Mouse (Mus musculus) brain, embryonic 14.5 days (tissue): ENCODE results near the gene Gimap4.

ENCODE experiments used
- CTCF ChIP-seq: fragments of 200-500 bp; IDR thresholded peaks from 2 replicates; pipeline ENCODE4 v1.5.1; 2012; ENCODE audit warnings: inconsistent platforms, mild to moderate bottlenecking, moderate library complexity, borderline replicate concordance; ENCODE audit not compliant: insufficient read depth, insufficient read length; ENCODE audit errors: extremely low read depth
- POLR2A ChIP-seq: fragments of 200-500 bp; IDR thresholded peaks from 2 replicates; pipeline ENCODE4 v1.6.1; 2012; ENCODE audit warnings: mild to moderate bottlenecking, inconsistent platforms, borderline replicate concordance; ENCODE audit not compliant: poor library complexity, insufficient read depth, insufficient read length, severe bottlenecking; ENCODE audit errors: extremely low read depth

DNA sequence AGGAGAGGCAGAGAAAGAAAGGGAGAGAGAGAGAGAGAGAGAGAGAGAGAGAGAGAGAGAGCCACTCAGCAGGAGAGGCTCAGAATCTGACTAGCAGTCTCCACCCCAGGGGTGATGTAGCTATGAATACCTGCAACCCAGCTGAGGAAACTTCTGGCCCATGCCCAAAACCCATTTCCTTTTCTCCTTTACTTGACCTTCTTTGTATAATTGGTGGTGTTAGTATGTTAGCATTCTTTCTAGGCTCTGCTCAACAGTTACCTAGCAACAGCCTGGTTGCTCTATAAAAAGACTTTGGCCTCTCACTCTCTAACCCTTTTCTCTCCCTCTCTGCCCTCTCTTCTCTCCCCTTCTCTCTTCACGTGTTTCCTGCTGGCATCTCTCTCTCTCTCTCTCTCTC lies 41.1 kb downstream of the Gimap4 start:
- TF ChIP-seq CTCF (no peak), POLR2A (no peak)
